Mouse (Mus musculus) embryonic fibroblast, embryonic 13.5 days (primary cell): ENCODE measurements at regions not wholly inside any gene's neighbourhood (a gene's known extent, or its start where the extent isn't known, plus 50 kb on each side); places are given as distances from the start of the nearest gene placed in this dataset.

Experiments
- H3K27ac ChIP-seq: 2 replicates; pipeline ENCODE4 v1.5.1; 2012; ENCODE audit warnings: low read length, control low read depth, inconsistent platforms; ENCODE audit not compliant: insufficient read depth
- H3K4me1 ChIP-seq: 2 replicates; pipeline ENCODE4 v1.6.1; 2011; ENCODE audit warnings: low read length; ENCODE audit not compliant: control insufficient read depth, insufficient read depth
- H3K4me3 ChIP-seq: 2 replicates; pipeline ENCODE4 v1.5.1; 2011; ENCODE audit warnings: mild to moderate bottlenecking, control low read depth, low read length; ENCODE audit not compliant: insufficient read depth
- CTCF ChIP-seq: IDR thresholded peaks from 2 replicates; pipeline ENCODE4 v1.5.1; 2011; ENCODE audit warnings: mild to moderate bottlenecking, control low read depth, low read length, moderate library complexity, borderline replicate concordance; ENCODE audit not compliant: insufficient read depth
- POLR2A ChIP-seq: IDR thresholded peaks from 2 replicates; pipeline ENCODE4 v1.6.1; 2011; ENCODE audit warnings: low read depth, mild to moderate bottlenecking, control low read depth, low read length, moderate library complexity

- TF ChIP-seq POLR2A: no peak
- TF ChIP-seq CTCF: no peak
- Histone ChIP-seq H3K4me1 (no peaks in the 10 kb centered on the region), H3K4me3 (no peak overlapping the region), H3K27ac (no peak overlapping the region)
These were observed 152.3 kb downstream of the Atp23 start for GRCm38 (mm10) chr10:126748696-126749466.

GRCm38 (mm10) chr10:126734661-126735060, 166.5 kb downstream of the Atp23 start:
- H3K27ac ChIP-seq: no peak overlapping the region
- no peak for TF ChIP-seq POLR2A
- TF ChIP-seq CTCF: no peak

GRCm38 (mm10) chr10:126727840-126728239, 173.3 kb downstream of the Atp23 start:
- no peak overlapping the region for H3K4me3 ChIP-seq
- TF ChIP-seq CTCF: no peak
- TF ChIP-seq POLR2A: no peak
- H3K4me1 ChIP-seq: no peaks in the 10 kb centered on the region
- no peak overlapping the region for H3K27ac ChIP-seq

More at GRCm38 (mm10) chr10:126734661-126735060, 166.5 kb downstream of the Atp23 start:
- Histone ChIP-seq H3K4me1 (no peaks in the 10 kb centered on the region), H3K4me3 (no peak overlapping the region)

- Histone ChIP-seq H3K4me1 (no peaks in the 10 kb centered on the region), H3K4me3 (no peak overlapping the region), H3K27ac (no peak overlapping the region)
- TF ChIP-seq CTCF: no peak
- TF ChIP-seq POLR2A: no peak
These were observed 183.2 kb downstream of the Atp23 start for GRCm38 (mm10) chr10:126717961-126718360.

- H3K4me3 ChIP-seq: no peak overlapping the region
- TF ChIP-seq CTCF (no peak), POLR2A (no peak)
- no peaks in the 10 kb centered on the region for H3K4me1 ChIP-seq
- H3K27ac ChIP-seq: no peak overlapping the region
These were observed 189.4 kb downstream of the Atp23 start for GRCm38 (mm10) chr10:126711758-126712157.

- Histone ChIP-seq H3K27ac (no peak overlapping the region), H3K4me1 (no peaks in the 10 kb centered on the region), H3K4me3 (no peak overlapping the region)
- TF ChIP-seq POLR2A: no peak
- TF ChIP-seq CTCF: no peak
These were observed 191.8 kb downstream of the Atp23 start for GRCm38 (mm10) chr10:126709219-126709917.

- Histone ChIP-seq H3K27ac (no peak overlapping the region), H3K4me3 (no peak overlapping the region)
- no peak for TF ChIP-seq POLR2A
- TF ChIP-seq CTCF: no peak
These were observed 192.4 kb downstream of the Atp23 start for GRCm38 (mm10) chr10:126708730-126709129.

GRCm38 (mm10) chr10:126708215-126708614, 192.9 kb downstream of the Atp23 start:
- no peak for TF ChIP-seq CTCF
- TF ChIP-seq POLR2A: no peak
- H3K4me3 ChIP-seq: no peak overlapping the region
- no peak overlapping the region for H3K27ac ChIP-seq
- no peaks in the 10 kb centered on the region for H3K4me1 ChIP-seq

More at GRCm38 (mm10) chr10:126708730-126709129, 192.4 kb downstream of the Atp23 start:
- no peaks in the 10 kb centered on the region for H3K4me1 ChIP-seq

GRCm38 (mm10) chr10:126697086-126697485, 204.1 kb downstream of the Atp23 start:
- Histone ChIP-seq H3K4me1 (no peaks in the 10 kb centered on the region), H3K27ac (no peak overlapping the region), H3K4me3 (no peak overlapping the region)
- no peak for TF ChIP-seq CTCF
